Mouse (Mus musculus): Measurements from ENCODE around the gene Lsm6.
A peak's percentile ranks its signal among the peaks of the same experiment; 100 is the strongest.
"Not testable (repeated sequence)": the region's sequence is repeated elsewhere in the genome, so short reads cannot be mapped to it uniquely, and the experiment has no call there.

The Lsm6 gene

DNA sequence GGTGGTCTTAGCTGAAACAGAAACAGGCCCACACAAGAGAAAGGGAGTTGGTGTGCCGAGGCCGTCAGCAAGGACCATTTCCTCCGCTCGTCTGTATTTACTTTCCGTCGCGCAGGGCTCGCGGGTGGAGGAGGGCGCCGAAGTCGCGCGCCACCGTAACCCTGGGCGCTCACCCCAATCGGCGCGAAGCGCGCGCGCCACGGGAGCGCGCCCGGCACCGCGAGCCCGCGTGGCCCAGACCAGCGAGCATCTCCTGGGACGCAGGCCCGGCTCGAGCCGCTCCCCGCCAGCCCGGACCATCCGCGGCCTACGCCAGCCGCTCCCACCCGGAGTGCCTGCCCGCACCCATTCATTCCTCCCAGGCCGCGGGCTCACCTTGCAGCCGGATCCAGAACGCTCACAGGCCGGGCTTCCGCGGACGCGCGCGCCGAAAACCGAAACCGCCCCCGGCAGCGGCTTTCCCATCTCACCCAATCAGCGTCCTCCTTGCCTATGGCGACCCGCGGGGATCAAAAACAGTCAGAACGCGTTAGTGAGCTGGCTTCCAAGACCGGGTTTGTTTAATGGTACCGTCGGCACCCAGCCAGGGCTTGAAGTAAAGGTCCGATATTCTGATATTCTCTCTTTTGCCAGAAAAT is at the start of gene Lsm6:
TSS of gene Lsm6 (minus strand) at position 468 of the 638 bp plus-strand sequence.
- DNase-seq (ENCODE audit: low spot score) = peak; percentile 98

DNA sequence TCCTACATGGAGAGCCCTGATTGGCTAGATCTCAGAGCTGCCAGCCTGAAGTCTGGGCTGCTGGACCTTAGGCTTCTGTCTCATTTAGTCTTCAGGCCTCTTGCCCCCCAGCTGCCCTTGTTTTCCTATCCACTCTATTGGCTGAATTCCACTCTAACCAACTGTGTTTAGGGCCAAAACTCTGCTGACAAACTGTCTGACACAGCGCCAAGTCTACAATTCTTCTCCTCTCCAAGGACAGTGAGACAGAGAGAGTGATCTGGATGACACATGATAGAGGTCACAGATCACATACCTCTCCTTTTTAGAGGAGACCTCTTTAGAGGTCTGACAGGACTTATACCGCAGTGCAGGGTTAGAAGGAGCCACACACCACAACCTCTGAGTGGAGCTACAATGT is 46.1 kb upstream of the Lsm6 start:
- no peak for DNase-seq (ENCODE audit: low spot score)

- no peak for DNase-seq (ENCODE audit: low spot score)
Measured at GRCm38 (mm10) chr8:78863001-78863400, 42.1 kb upstream of the Lsm6 start.

DNA sequence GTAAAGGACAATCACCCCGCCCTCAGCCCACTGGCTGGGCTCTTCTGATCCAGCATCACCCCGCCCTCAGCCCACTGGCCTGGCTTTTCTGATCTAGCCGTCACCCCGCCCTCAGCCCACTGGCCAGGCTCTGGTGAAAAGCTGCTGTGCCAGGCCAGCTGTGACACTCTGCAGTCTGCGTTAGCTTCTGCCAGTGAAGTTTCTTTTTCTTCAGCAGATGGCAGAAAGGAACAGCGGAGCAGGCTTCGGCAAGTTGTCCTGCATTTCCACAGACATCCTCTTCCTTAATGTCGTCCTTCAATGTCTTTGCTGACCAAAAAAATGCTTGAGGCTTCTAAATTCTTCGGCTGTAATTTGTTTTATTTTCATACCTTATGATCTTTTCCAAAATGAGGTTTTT is 41.1 kb upstream of the Lsm6 start:
- DNase-seq (ENCODE audit: low spot score) = no peak

DNA sequence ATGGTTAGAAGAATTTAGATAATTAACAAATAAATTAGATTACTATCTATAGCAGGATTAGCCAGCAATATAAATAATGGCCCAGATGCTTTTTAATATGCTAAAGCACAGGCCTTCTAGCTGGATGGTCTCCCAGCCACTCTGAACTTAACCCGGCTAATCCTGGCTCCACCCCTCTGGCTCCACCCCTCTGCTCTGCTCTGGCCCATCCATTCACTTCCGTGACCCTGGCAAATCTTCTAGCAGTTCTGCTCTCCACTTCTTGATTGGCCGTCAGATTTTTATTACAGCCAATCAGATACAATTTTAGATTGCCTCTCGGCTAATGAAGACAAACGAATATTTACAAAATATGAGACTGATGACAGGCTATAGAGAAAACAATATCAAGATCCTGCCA is 39.8 kb upstream of the Lsm6 start:
- no peak for DNase-seq (ENCODE audit: low spot score)

DNA sequence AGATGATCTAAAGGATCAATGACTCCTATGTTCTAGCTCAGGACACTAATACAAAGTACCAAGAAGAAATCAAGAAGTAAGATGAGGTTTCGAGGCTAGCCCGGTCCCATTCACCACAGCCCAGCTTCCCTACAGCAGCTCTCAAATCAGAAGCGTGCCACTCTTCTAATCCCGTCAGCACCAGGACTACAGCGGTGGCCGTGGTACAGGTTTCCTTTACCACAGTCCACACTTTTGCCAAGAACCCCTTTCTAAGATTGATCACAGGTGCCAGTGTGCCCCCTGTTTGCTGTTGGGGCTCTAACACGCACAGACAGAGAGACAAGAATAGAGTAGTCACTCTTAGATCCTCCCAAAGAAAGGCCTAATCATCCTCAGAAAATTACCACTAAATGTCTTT is 36.5 kb upstream of the Lsm6 start:
- no peak for DNase-seq (ENCODE audit: low spot score)

DNA sequence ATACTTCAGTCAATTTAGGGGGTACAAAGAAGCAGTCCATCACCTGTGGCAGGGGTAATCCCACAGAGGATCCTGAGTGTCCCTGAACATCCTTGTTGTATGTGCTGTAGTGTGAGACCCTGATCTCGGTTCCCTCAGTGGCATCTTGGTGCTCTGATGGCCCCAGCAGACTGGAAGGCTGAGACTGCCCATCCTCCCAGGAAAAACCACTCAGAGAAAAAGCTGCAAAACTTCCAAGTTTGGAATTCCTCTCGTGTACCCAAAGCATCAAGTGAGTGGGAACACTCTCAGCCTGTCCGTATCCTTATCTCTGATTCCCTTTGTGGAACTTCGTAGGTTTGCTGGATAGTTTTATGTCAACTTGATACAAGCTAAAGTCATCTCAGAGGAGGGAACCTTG is 31.3 kb upstream of the Lsm6 start:
- DNase-seq (ENCODE audit: low spot score) = no peak

DNA sequence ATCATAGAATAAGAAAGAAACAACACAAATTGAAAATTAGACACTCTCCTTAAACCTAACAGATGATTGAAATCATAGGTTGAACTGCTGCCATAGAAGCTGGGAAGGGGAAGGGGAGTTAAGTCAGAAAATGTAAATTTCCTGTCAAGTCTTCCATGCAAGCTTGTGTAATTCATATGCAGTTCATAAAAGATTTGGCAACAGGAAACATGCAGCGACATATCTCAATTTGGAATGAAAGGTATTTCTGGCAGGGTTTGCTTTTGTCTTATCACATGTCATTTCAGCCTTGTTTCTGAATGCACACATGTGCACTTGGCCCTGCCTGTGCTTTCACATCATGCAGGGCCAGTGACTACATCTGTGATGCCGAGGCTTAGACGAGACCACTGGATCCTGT is 26.3 kb upstream of the Lsm6 start:
- no peak for DNase-seq (ENCODE audit: low spot score)

GRCm38 (mm10) chr8:78844559-78844958 is 23.6 kb upstream of the Lsm6 start:
- DNase-seq (ENCODE audit: low spot score) = no peak

GRCm38 (mm10) chr8:78838656-78839413 is 17.9 kb upstream of the Lsm6 start:
- no peak for DNase-seq (ENCODE audit: low spot score)

DNA sequence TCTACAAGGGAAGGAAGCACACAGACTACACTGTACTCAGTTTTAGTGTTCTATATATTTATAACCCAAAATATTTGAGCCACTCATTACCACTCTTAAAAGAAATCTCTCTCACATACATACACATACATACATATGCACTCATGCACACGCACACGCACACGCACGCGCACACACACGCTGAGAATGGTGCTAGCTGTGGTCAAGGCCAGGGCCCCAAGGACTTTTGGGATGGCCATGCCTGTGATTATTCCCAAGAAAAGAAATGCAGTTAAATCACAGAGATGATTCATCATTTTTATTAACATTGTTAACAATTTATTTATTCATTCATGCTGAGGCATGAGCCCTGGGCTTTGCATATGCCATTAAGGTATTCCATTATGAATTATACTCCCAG is 15.2 kb upstream of the Lsm6 start:
- no peak for DNase-seq (ENCODE audit: low spot score)

DNA sequence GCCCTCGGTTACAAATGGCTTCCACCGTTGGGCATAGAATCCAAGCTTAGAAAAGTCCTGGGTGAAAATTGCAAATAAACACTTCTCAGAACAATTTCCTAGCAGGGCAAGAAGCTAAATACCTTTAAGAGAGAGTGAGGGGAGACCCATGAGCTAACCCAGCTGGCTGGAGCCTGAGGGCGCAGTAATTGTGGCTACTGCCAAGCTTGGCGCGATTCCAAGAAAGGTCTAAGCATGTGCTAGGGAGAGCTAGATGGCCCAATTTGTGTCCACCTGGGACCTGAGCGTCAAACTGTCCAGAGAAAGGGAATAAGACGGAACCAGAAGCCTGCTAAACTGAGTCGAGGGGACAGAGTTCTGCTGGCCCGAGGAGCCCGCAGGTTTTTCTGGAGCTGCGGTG is 7.5 kb upstream of the Lsm6 start:
- no peak for DNase-seq (ENCODE audit: low spot score)

GRCm38 (mm10) chr8:78824515-78824914 is 3.6 kb upstream of the Lsm6 start:
- no peak for DNase-seq (ENCODE audit: low spot score)

- DNase-seq (ENCODE audit: low spot score) = not testable (repeated sequence)
Measured at GRCm38 (mm10) chr8:78819973-78820372, 967 bp downstream of the Lsm6 start.

DNA sequence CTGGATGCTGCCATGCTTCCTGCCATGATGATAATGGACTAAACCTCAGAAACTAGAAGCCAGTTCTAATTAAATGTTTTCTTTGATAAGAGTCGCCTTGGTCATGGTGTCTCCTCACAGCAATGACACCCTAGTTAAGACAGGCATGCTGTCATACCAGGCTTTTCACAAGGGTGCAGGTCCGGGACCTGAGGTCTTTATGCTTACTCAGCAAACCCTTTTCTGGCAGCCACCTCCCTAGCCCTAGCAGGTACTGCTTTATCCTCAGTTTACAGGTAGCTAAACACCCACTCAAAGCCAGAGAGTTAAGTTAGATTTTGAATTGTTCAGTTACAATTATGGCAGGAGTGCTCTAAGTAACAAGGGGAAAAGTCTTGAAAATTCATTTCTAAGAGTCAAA is 6.2 kb downstream of the Lsm6 start:
- no peak for DNase-seq (ENCODE audit: low spot score)

DNA sequence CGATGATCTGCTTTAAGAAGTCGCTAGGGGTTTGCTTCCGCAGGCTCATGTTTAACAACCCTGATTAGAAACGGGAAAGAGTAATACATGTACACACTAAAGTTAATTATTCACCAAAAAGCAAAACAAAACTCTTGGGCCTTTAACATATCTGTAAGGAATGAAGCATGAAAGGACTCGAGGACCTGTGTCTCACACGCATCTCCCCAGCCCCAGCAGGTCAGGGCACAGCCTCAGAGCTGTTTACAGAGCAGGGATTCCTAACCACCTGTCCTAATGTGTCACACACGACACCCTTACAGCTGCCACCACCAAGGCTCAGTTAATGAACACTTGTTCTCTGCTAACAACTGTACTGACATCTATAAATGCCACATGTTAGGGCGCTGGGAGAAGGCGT is 7.9 kb downstream of the Lsm6 start:
- DNase-seq (ENCODE audit: low spot score) = no peak

DNA sequence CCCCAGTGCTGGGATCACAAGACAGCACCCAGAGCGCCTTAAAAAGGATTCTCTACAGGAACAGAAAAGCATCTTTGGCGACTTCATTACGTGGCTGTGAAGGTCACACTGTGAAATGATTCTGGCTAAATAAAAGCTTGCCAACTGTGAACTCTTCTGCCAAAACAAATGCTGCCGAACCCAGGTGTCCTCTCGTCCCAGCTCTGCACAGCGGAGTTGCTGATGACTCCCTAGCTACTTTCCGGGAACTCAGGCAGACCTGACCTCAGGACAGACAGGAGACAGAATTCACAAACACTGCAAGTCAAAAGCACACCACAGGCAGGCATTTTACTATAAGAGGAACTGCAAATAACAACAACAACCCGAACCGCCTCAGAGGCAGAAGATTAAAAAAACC is 8.5 kb downstream of the Lsm6 start:
- no peak for DNase-seq (ENCODE audit: low spot score)

DNA sequence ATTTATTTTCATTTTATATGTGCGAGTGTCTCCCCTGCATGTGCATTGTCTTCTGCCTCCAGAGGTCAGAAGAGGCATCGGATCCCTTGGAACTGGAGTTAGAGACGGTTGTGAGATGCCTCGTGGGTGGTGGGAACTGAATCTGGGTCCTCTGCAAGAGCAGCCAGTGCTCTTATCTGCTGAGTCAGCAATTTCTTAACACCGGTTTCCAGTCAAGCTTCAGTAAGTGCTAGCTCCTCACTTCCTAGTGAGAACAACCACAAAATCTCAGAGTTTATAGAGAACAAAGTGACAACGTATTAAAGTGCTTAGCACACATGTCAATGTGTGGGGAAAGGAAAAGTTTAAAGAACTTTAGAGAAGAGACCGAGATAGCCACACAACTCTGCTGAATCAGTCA is 9.2 kb downstream of the Lsm6 start:
- DNase-seq (ENCODE audit: low spot score) = no peak

- no peak for DNase-seq (ENCODE audit: low spot score)
Measured at GRCm38 (mm10) chr8:78810207-78810675, 10.7 kb downstream of the Lsm6 start.

DNA sequence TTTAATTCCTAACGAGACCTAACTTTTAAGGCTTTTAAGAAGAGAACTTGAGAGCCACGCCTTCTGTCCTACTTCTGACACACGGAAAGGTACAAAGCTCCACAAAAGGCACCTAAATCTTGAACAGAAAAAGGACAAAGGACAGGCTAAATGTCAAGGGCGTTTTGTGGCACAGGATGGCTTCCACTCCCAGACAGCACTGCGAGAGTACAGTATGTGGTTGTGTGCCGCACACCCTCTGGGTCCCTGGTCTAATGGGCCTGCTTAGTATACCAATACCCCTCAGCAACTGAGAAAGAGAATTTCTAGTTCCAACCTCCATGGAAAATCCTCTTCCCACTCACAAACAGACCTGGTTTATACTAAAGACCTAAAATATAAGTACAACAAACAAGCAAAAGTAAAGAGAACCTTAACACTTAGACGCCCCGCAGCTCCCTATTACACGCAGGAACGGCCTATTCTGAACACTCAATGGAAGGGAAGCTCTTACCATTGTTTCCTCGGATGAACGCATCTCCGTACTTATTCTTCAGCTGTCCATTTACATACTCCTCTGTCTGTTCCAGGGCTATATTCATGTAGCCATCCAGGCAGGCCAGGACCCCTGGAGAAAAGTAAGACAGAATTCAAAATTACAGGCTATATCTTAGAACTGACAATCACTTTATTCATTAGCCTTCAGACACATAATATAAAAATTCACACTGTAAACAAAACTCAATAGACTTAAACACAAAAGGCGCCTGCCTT is 11.3 kb downstream of the Lsm6 start:
- DNase-seq (ENCODE audit: low spot score) = no peak

DNA sequence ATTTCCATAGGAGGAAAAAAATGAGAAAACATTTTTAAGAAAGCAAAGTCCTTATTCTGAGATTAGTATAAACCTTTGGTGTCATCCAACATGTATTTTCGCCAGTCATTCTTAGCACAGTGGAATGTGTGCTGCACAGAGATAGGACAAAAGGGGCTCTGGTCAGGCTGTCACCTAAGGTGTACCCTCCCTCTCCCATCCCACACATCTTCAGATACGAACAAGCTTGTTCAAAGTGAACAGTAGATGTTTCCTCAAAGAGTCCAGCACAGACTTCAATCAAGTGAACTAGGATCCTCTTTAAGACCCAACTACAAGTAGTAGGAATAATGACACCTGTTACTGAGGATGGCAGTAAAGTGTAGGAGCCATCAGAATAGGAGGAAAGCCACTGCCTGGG is 12.1 kb downstream of the Lsm6 start:
- DNase-seq (ENCODE audit: low spot score) = no peak

- no peak for DNase-seq (ENCODE audit: low spot score)
Measured at GRCm38 (mm10) chr8:78808439-78808838, 12.5 kb downstream of the Lsm6 start.

GRCm38 (mm10) chr8:78807283-78807682 is 13.7 kb downstream of the Lsm6 start:
- DNase-seq (ENCODE audit: low spot score) = no peak

Measured in testis, postnatal 14 days (tissue).